Comparison of ENCODE assay signal across 31 mouse cellular contexts in genomic region chr11:21581472-21581871, GRCm38 (mm10). TPM values are rescaled to one million over a fixed set of nuclear protein-coding genes. Genes with fewer than 3 reads are reported as not detected.
A peak's percentile ranks its signal among the peaks of the same experiment; 100 is the strongest.
DNase-seq lines count a peak whose midpoint lies in the region; ATAC-seq and TF ChIP-seq lines count a peak whose summit lies in the region.
"Had no signal": no experiment of that assay in that cellular context is flagged by ENCODE, and none has a peak within 500 bp of the region (broad histone marks: within the 10 kb centered on the region; RNA-seq: fewer than 3 reads in every experiment).

No protein-coding gene starts in this region.

- H3K27me3 ChIP-seq in megakaryocyte, embryonic 14.5 days (replicated peaks), result no peaks in the 10 kb centered on the region
- H3K27me3 ChIP-seq in intestine, postnatal 0 days (replicated peaks; ENCODE audit: control insufficient read depth, insufficient read depth, low read length), result no peaks in the 10 kb centered on the region
- no peaks in the 10 kb centered on the region for H3K27me3 ChIP-seq in kidney, adult 2 months (replicated peaks; ENCODE audit: control insufficient read depth, insufficient read depth, low read length)
- no peaks in the 10 kb centered on the region for H3K27me3 ChIP-seq in liver, embryonic 11.5 days (replicated peaks; ENCODE audit: control insufficient read depth, insufficient read depth, low read length)
- H3K27me3 ChIP-seq: CH12.LX; heart, embryonic 13.5 days; kidney, embryonic 15.5 days; liver, embryonic 13.5 days had no signal

- H3K4me1 ChIP-seq in megakaryocyte, embryonic 14.5 days, result peaks cover 53% of the 10 kb centered on the region
- no peaks in the 10 kb centered on the region for H3K4me1 ChIP-seq in intestine, postnatal 0 days (replicated peaks; ENCODE audit: control insufficient read depth, insufficient read depth, low read length)
- H3K4me1 ChIP-seq in kidney, adult 2 months (ENCODE audit: control insufficient read depth, insufficient read depth, low read length), result no peaks in the 10 kb centered on the region
- no peaks in the 10 kb centered on the region for H3K4me1 ChIP-seq in liver, embryonic 11.5 days (replicated peaks; ENCODE audit: control insufficient read depth, insufficient read depth, low read length)
- H3K4me1 ChIP-seq: heart, embryonic 13.5 days; kidney, embryonic 15.5 days; liver, embryonic 13.5 days; midbrain, embryonic 10.5 days had no signal

- H3K9ac ChIP-seq in intestine, postnatal 0 days (ENCODE audit: low read depth, low read length), result no peak overlapping the region
- no peak overlapping the region for H3K9ac ChIP-seq in liver, embryonic 11.5 days (ENCODE audit: low read depth, low read length)
- H3K9ac ChIP-seq: heart, embryonic 13.5 days; hindbrain, embryonic 14.5 days; kidney, embryonic 15.5 days; liver, embryonic 13.5 days had no signal

- peak overlapping the region; percentile 78 for H3K4me3 ChIP-seq in megakaryocyte, embryonic 14.5 days (replicated peaks)
- H3K4me3 ChIP-seq in intestine, postnatal 0 days (ENCODE audit: low read depth, low read length), result no peak overlapping the region
- H3K4me3 ChIP-seq in kidney, adult 2 months (ENCODE audit: insufficient read depth, low read depth, low read length), result no peak overlapping the region
- no peak overlapping the region for H3K4me3 ChIP-seq in liver, embryonic 11.5 days (ENCODE audit: low read depth, low read length)
- H3K4me3 ChIP-seq: erythroblast, embryonic 14.5 days; heart, embryonic 13.5 days; kidney, embryonic 15.5 days; layer of hippocampus, adult 2 months; liver, embryonic 13.5 days; midbrain, embryonic 10.5 days had no signal

- no peaks in the 10 kb centered on the region for H3K36me3 ChIP-seq in megakaryocyte, embryonic 14.5 days (replicated peaks; ENCODE audit: low read length)
- no peaks in the 10 kb centered on the region for H3K36me3 ChIP-seq in intestine, postnatal 0 days (ENCODE audit: control insufficient read depth, insufficient read depth)
- no peaks in the 10 kb centered on the region for H3K36me3 ChIP-seq in kidney, adult 2 months (ENCODE audit: control insufficient read depth, insufficient read depth, low read length)
- H3K36me3 ChIP-seq in liver, embryonic 11.5 days (ENCODE audit: control insufficient read depth, insufficient read depth, low read length), result no peaks in the 10 kb centered on the region
- H3K36me3 ChIP-seq: heart, embryonic 13.5 days; kidney, embryonic 15.5 days; liver, embryonic 13.5 days; midbrain, embryonic 10.5 days had no signal

- ATAC-seq in megakaryocyte, adult 5-6 weeks (ENCODE audit: poor library complexity, severe bottlenecking), result no peak
- no peak for ATAC-seq in intestine, postnatal 0 days
- no peak for ATAC-seq in liver, embryonic 11.5 days (replicated peaks; ENCODE audit: low FRiP score)
- ATAC-seq: activated CD4-positive, CD25-positive, alpha-beta regulatory T cell, adult 4 months; forebrain, embryonic 16.5 days; lung, postnatal 0 days; midbrain, embryonic 16.5 days had no signal

- peak; percentile 46 for DNase-seq in NIH3T3 (ENCODE audit: low read depth)
- DNase-seq in adrenal gland, postnatal 36 days, result peak; percentile 52 to 66
- DNase-seq in kidney, adult 2 months, result no peak
- DNase-seq in liver, embryonic 11.5 days (ENCODE audit: low spot score), result no peak
- DNase-seq: cerebellum, adult 2 months; cerebellum, postnatal 14 days; heart, postnatal 10 days; kidney, adult 11 months; kidney, postnatal 36 days; left cerebral cortex, postnatal 4 days; liver, embryonic 13.5 days; lung, adult 18-20 months; lung, postnatal 4 days; right cerebral cortex, adult 18-20 months; spleen, adult 18-20 months; thymus, adult 18-20 months; thymus, postnatal 36 days had no signal

- TF ChIP-seq POLR2A in kidney, adult 2 months (IDR thresholded peaks at IDR 0.05; ENCODE audit: low read depth, low read length), result no peak

- no peak overlapping the region for H3K4me2 ChIP-seq in intestine, postnatal 0 days (replicated peaks; ENCODE audit: low read depth)
- H3K4me2 ChIP-seq in liver, embryonic 11.5 days, result no peak overlapping the region
- H3K4me2 ChIP-seq: heart, embryonic 13.5 days; hindbrain, embryonic 14.5 days; kidney, embryonic 15.5 days; liver, embryonic 13.5 days had no signal

- no peaks in the 10 kb centered on the region for H3K9me3 ChIP-seq in megakaryocyte, embryonic 14.5 days
- no peaks in the 10 kb centered on the region for H3K9me3 ChIP-seq in intestine, postnatal 0 days (ENCODE audit: control insufficient read depth)
- H3K9me3 ChIP-seq in liver, embryonic 11.5 days (ENCODE audit: control insufficient read depth, low read length), result no peaks in the 10 kb centered on the region
- H3K9me3 ChIP-seq: heart, embryonic 13.5 days; kidney, embryonic 15.5 days; liver, embryonic 13.5 days; midbrain, embryonic 10.5 days had no signal

- no peak for TF ChIP-seq CTCF in intestine, postnatal 0 days (IDR thresholded peaks at IDR 0.05; ENCODE audit: low read depth)
- TF ChIP-seq CTCF in kidney, adult 2 months (conservative IDR thresholded peaks at IDR 0.05; ENCODE audit: insufficient read depth, insufficient read length, low read depth, low read length), result no peak

- 59% methylated on average over 7 of the region's 7 CpGs for WGBS in intestine, postnatal 0 days
- WGBS in kidney, adult 2 months, result 72% methylated on average over 7 of the region's 7 CpGs
- 59% methylated on average over 7 of the region's 7 CpGs for WGBS in liver, embryonic 11.5 days

- H3K27ac ChIP-seq in intestine, postnatal 0 days (ENCODE audit: low read depth, low read length), result no peak overlapping the region
- no peak overlapping the region for H3K27ac ChIP-seq in kidney, adult 2 months (ENCODE audit: insufficient read depth, low read depth, low read length)
- H3K27ac ChIP-seq in liver, embryonic 11.5 days (ENCODE audit: low read depth, low read length), result no peak overlapping the region
- H3K27ac ChIP-seq: heart, embryonic 13.5 days; hindbrain, embryonic 14.5 days; kidney, embryonic 15.5 days; layer of hippocampus, adult 2 months; liver, embryonic 13.5 days; midbrain, embryonic 10.5 days had no signal

RNA-seq across cellular contexts. Expression of gene Mdh1, which starts 9.3 kb away (rescaled TPM):
- 1.1 and 13.0 TPM in 2 replicates for polyA plus RNA-seq in megakaryocyte, embryonic 14.5 days (2012; ENCODE audit: insufficient read depth, low replicate concordance)
- total RNA-seq in megakaryocyte, adult 5-6 weeks (2015), result 139 and 142 TPM in 2 replicates
- total RNA-seq in megakaryocyte, adult 5-6 weeks (2017), result 69.3 and 90.9 TPM in 2 replicates
- 100 to 1,000 TPM; 515 to 607 TPM for total RNA-seq in adrenal gland, postnatal 36 days (2021)
- 779 and 782 TPM in 2 replicates for polyA plus RNA-seq in intestine, postnatal 0 days (2015; fragmentation: Nextera tagmentation; extraction: Ambion mirVana)
- polyA plus RNA-seq in kidney, adult 2 months (2012; rRNA removed), result 970 and 1,136 TPM in 2 replicates
- polyA plus RNA-seq in liver, embryonic 11.5 days (2014; fragmentation: Nextera tagmentation; extraction: Ambion mirVana), result 282 and 283 TPM in 2 replicates

RNA-seq across cellular contexts. Expression of gene Wdpcp, which starts 9.4 kb away (rescaled TPM):
- polyA plus RNA-seq in megakaryocyte, embryonic 14.5 days (2012; ENCODE audit: insufficient read depth, low replicate concordance), result 0.32 TPM in 1 of 2 replicates, not detected in the other
- 3.6 and 4.5 TPM in 2 replicates for total RNA-seq in megakaryocyte, adult 5-6 weeks (2015)
- 4.1 and 9.8 TPM in 2 replicates for total RNA-seq in megakaryocyte, adult 5-6 weeks (2017)
- 10 to 100 TPM; 15.6 to 18.6 TPM for total RNA-seq in adrenal gland, postnatal 36 days (2021)
- polyA plus RNA-seq in intestine, postnatal 0 days (2015; fragmentation: Nextera tagmentation; extraction: Ambion mirVana), result 1.4 and 2.8 TPM in 2 replicates
- polyA plus RNA-seq in kidney, adult 2 months (2012; rRNA removed), result 7.6 and 8.3 TPM in 2 replicates
- 3.7 and 5.1 TPM in 2 replicates for polyA plus RNA-seq in liver, embryonic 11.5 days (2014; fragmentation: Nextera tagmentation; extraction: Ambion mirVana)
- polyA plus RNA-seq: erythroblast, embryonic 14.5 days had no signal

Comparison
In these comparisons a context has a peak if more than half of its experiments do, and no peak if none do; other contexts are left out.
1. DNase-seq: peak in NIH3T3 (single experiment) and adrenal gland, postnatal 36 days (2 of 2); none in kidney, adult 2 months (single experiment) and liver, embryonic 11.5 days (single experiment).
2. RNA of gene Mdh1, which starts 9.3 kb away (polyA plus RNA-seq): 970 to 1,136 TPM in kidney, adult 2 months, 779 to 782 TPM in intestine, postnatal 0 days and 282 to 283 TPM in liver, embryonic 11.5 days; 1.1 to 13.0 TPM in megakaryocyte, embryonic 14.5 days; every median in the first group is over 10 times any median in the second.